Mouse (Mus musculus): Measurements from ENCODE around the gene AC140267.1.

AC140267.1 gene

GRCm38 (mm10) chr15:80235535-80235934 lies at the start of gene AC140267.1:
Gene AC140267.1 (plus strand): TSS chr15:80235835.
- DNase-seq (ENCODE audit: low spot score), result no peak

GRCm38 (mm10) chr15:80188927-80189326 lies 46.7 kb upstream of the AC140267.1 start:
- DNase-seq (ENCODE audit: low spot score), result no peak

GRCm38 (mm10) chr15:80190075-80190474 lies 45.6 kb upstream of the AC140267.1 start:
- DNase-seq (ENCODE audit: low spot score), result no peak

GRCm38 (mm10) chr15:80191585-80192245 lies 43.9 kb upstream of the AC140267.1 start:
- no peak for DNase-seq (ENCODE audit: low spot score)

- no peak for DNase-seq (ENCODE audit: low spot score)
Measured at GRCm38 (mm10) chr15:80192246-80192585, 43.4 kb upstream of the AC140267.1 start.

GRCm38 (mm10) chr15:80192847-80193246 lies 42.8 kb upstream of the AC140267.1 start:
- no peak for DNase-seq (ENCODE audit: low spot score)

GRCm38 (mm10) chr15:80199556-80199955 lies 36.1 kb upstream of the AC140267.1 start:
- DNase-seq (ENCODE audit: low spot score), result no peak

GRCm38 (mm10) chr15:80202111-80202775 lies 33.4 kb upstream of the AC140267.1 start:
- no peak for DNase-seq (ENCODE audit: low spot score)

GRCm38 (mm10) chr15:80203406-80203805 lies 32.2 kb upstream of the AC140267.1 start:
- DNase-seq (ENCODE audit: low spot score), result no peak

- no peak for DNase-seq (ENCODE audit: low spot score)
Measured at GRCm38 (mm10) chr15:80206057-80206565, 29.5 kb upstream of the AC140267.1 start.

GRCm38 (mm10) chr15:80208446-80208845 lies 27.2 kb upstream of the AC140267.1 start:
- no peak for DNase-seq (ENCODE audit: low spot score)

GRCm38 (mm10) chr15:80213688-80214087 lies 21.9 kb upstream of the AC140267.1 start:
- DNase-seq (ENCODE audit: low spot score), result no peak

GRCm38 (mm10) chr15:80215716-80216479 lies 19.7 kb upstream of the AC140267.1 start:
- DNase-seq (ENCODE audit: low spot score), result peak; percentile 63

GRCm38 (mm10) chr15:80216480-80216820 lies 19.2 kb upstream of the AC140267.1 start:
- DNase-seq (ENCODE audit: low spot score), result no peak

- no peak for DNase-seq (ENCODE audit: low spot score)
Measured at GRCm38 (mm10) chr15:80217476-80217875, 18.2 kb upstream of the AC140267.1 start.

- DNase-seq (ENCODE audit: low spot score), result no peak
Measured at GRCm38 (mm10) chr15:80219211-80219610, 16.4 kb upstream of the AC140267.1 start.

- no peak for DNase-seq (ENCODE audit: low spot score)
Measured at GRCm38 (mm10) chr15:80219705-80220657, 15.7 kb upstream of the AC140267.1 start.

GRCm38 (mm10) chr15:80221031-80221430 lies 14.6 kb upstream of the AC140267.1 start:
- no peak for DNase-seq (ENCODE audit: low spot score)

- DNase-seq (ENCODE audit: low spot score), result no peak
Measured at GRCm38 (mm10) chr15:80223751-80224150, 11.9 kb upstream of the AC140267.1 start.

GRCm38 (mm10) chr15:80225208-80225607 lies 10.4 kb upstream of the AC140267.1 start:
- DNase-seq (ENCODE audit: low spot score), result peak; percentile 95

GRCm38 (mm10) chr15:80225796-80226195 lies 9.8 kb upstream of the AC140267.1 start:
- peak; percentile 76 for DNase-seq (ENCODE audit: low spot score)

All from testis, postnatal 10 days (tissue).